Mouse (Mus musculus): ENCODE results near the gene Eci1. TPM values are rescaled to one million over a fixed set of nuclear protein-coding genes. Genes with fewer than 3 reads are reported as not detected.

Eci1 gene
- polyA plus RNA-seq, 1 experiment from 2014 or later: 157 TPM

- Histone ChIP-seq H3K4me3 (replicated peaks) (no peak overlapping the region), H3K27me3 (replicated peaks) (no peaks in the 10 kb centered on the region), H3K4me1 (no peaks in the 10 kb centered on the region), H3K36me3 (no peaks in the 10 kb centered on the region), H3K9me3 (no peaks in the 10 kb centered on the region), H3K9ac (no peak overlapping the region), H3K27ac (no peak overlapping the region), H3K4me2 (no peak overlapping the region)
- ATAC-seq (ENCODE audit: insufficient read depth, low FRiP score, low read depth): no peak
- WGBS: 55% methylated on average over 6 of the region's 6 CpGs
Measured at GRCm38 (mm10) chr17:24463374-24464133, 37.1 kb downstream of the Eci1 start.

- H3K4me2 ChIP-seq: no peak overlapping the region
- 92% methylated on average over 5 of the region's 5 CpGs for WGBS
- H3K4me3 ChIP-seq (replicated peaks): no peak overlapping the region
- H3K27ac ChIP-seq: no peak overlapping the region
- ATAC-seq (ENCODE audit: insufficient read depth, low FRiP score, low read depth): no peak
- H3K9me3 ChIP-seq: no peaks in the 10 kb centered on the region
- no peak overlapping the region for H3K9ac ChIP-seq
- H3K4me1 ChIP-seq: peaks cover 28% of the 10 kb centered on the region
- 0 out of 2 replicates have a peak, but pooled peaks cover 3% of the 10 kb centered on the region for H3K36me3 ChIP-seq
- H3K27me3 ChIP-seq (replicated peaks): no peaks in the 10 kb centered on the region
Measured at GRCm38 (mm10) chr17:24468636-24469246, 42.3 kb downstream of the Eci1 start.

DNA sequence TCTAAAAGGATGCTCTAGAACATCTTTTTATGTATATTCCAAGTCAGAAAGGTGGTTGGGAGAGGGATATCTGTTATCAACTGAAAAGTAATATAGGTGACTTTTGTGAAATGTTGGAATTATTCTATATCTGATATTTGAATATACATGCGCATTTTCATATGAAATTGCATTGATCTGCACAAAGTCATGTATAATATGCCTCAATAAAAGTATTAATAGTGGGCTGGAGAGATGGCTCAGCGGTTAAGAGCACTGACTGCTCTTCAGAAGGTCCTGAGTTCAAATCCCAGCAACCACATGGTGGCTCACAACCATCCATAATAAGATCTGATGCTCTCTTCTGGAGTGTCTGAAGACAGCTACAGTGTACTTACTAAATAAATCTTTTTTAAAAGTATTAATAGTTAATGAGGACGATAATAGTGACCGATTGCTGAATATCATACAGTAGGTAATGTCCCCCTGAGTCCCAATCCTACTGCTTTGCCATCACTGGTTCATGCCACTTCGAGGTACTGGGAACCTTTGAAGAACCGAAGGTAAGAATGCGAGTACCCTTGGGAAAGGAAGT is 43.0 kb downstream of the Eci1 start:
- peaks cover 10% of the 10 kb centered on the region; the same call in 1 of the 2 replicates for H3K36me3 ChIP-seq
- WGBS: 18% methylated on average over 7 of the region's 7 CpGs
- H3K4me2 ChIP-seq: peak overlapping the region; percentile 96
- no peaks in the 10 kb centered on the region for H3K9me3 ChIP-seq
- H3K27ac ChIP-seq: peak overlapping the region; percentile 90
- ATAC-seq (ENCODE audit: insufficient read depth, low FRiP score, low read depth): no peak
- H3K4me3 ChIP-seq (replicated peaks): peak overlapping the region; percentile 71
- no peaks in the 10 kb centered on the region for H3K27me3 ChIP-seq (replicated peaks)
- H3K4me1 ChIP-seq: peaks cover 33% of the 10 kb centered on the region
- H3K9ac ChIP-seq: peak overlapping the region; percentile 37; the same call in 1 of the 2 replicates

DNA sequence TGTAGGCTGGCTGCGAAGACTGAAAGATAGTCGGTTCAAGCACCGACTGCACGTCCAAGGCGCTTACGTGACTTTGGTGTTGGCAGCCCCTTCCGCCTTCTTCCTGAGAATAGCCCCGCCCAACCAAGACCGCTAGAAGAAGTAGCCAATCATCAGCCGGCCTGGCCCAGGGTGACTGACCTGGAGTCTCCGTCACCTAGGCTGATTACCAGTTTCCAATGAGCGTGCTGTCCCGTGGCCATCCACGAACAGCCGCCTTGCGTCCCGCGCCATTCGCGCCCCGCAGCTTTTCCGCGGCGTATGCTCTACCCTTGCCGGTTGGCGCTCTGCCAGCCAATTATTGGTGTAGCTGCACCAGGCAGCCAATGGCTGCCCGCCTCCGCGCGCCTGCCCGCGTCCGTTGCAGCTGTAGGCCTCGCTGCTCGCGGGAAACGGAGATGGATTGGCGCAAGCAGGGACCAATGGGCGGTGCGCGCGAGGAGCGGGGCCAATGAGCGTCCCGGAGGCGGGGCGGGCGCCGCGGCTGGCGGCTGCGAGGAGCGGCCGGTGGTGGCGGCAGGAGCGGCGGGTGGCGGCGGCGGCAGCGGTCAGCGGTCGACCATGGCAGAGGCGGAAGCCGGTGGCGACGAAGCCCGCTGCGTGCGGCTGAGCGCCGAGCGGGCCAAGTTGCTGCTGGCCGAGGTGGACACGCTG is 43.6 kb downstream of the Eci1 start, which contains the start of the genes E4f1 and Pgp:
Gene E4f1, minus strand, starts transcription at position 404 of the 693 bp plus-strand sequence.
Gene Pgp, plus strand, starts transcription at position 483 of the 693 bp plus-strand sequence.
- Histone ChIP-seq H3K36me3 (peaks cover 15% of the 10 kb centered on the region), H3K27me3 (replicated peaks) (no peaks in the 10 kb centered on the region), H3K4me1 (peaks cover 33% of the 10 kb centered on the region), H3K4me2 (peak within 1 kb of the TSS; percentile 96), H3K9ac (peak within 1 kb of the TSS; percentile 88), H3K9me3 (no peaks in the 10 kb centered on the region), H3K27ac (peak within 1 kb of the TSS; percentile 90), H3K4me3 (replicated peaks) (peak within 1 kb of the TSS; percentile 71)
- under 1% methylated on average over 73 of the region's 75 CpGs for WGBS
- peak; percentile 96 for ATAC-seq (ENCODE audit: insufficient read depth, low FRiP score, low read depth)

- peak overlapping the region; percentile 90 for H3K27ac ChIP-seq
- H3K36me3 ChIP-seq: peaks cover 24% of the 10 kb centered on the region
- peaks cover 33% of the 10 kb centered on the region for H3K4me1 ChIP-seq
- H3K4me2 ChIP-seq: peak overlapping the region; percentile 96
- peak; percentile 8; the same call in 1 of the 2 replicates for ATAC-seq (ENCODE audit: insufficient read depth, low FRiP score, low read depth)
- H3K9me3 ChIP-seq: no peaks in the 10 kb centered on the region
- under 1% methylated on average over 68 of the region's 68 CpGs for WGBS
- no peaks in the 10 kb centered on the region for H3K27me3 ChIP-seq (replicated peaks)
- H3K4me3 ChIP-seq (replicated peaks): peak overlapping the region; percentile 71
- peak overlapping the region; percentile 88 for H3K9ac ChIP-seq
Measured at GRCm38 (mm10) chr17:24470701-24471527, 44.5 kb downstream of the Eci1 start.

DNA sequence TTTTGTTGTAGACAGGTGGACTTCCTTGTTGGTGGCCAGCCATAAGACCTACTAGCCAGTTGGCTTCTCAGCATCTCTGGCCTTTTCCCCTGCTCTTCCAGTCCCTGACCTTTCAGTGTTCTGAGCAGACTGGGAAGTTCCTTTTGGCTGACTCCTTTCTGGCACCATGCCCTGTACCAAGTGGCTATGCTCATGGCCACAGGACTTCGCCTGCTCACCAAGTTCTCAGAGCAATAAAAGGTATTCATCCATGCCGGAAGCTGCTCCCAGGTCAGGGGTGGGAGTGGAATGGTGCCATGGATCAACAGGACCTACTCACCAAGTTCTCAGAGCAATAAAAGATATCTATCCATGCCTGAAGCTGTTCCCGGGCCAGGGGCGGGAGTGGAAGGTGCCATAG is 46.1 kb downstream of the Eci1 start:
- Histone ChIP-seq H3K9me3 (no peaks in the 10 kb centered on the region), H3K4me2 (peak overlapping the region; percentile 96), H3K4me3 (replicated peaks) (0 out of 2 replicates have a peak overlapping the region, but pooled peaks have one; percentile 3), H3K27ac (peak overlapping the region; percentile 73), H3K4me1 (peaks cover 35% of the 10 kb centered on the region), H3K9ac (no peak overlapping the region), H3K36me3 (peaks cover 34% of the 10 kb centered on the region), H3K27me3 (replicated peaks) (no peaks in the 10 kb centered on the region)
- 79% methylated on average over 4 of the region's 4 CpGs for WGBS
- no peak for ATAC-seq (ENCODE audit: insufficient read depth, low FRiP score, low read depth)

- H3K27ac ChIP-seq: peak within 1 kb of the TSS; percentile 73
- 76% methylated on average over 6 of the region's 6 CpGs for WGBS
Measured at GRCm38 (mm10) chr17:24473612-24474275, 47.3 kb downstream of the Eci1 start, which contains the start of gene Bricd5. Bricd5 (plus strand) TSS chr17:24473884.

GRCm38 (mm10) chr17:24474557-24474956 is 48.1 kb downstream of the Eci1 start:
- Histone ChIP-seq H3K27me3 (replicated peaks) (no peaks in the 10 kb centered on the region), H3K27ac (no peak overlapping the region; the same call in 1 of the 2 replicates), H3K4me3 (replicated peaks) (no peak overlapping the region), H3K9ac (no peak overlapping the region), H3K4me2 (no peak overlapping the region), H3K36me3 (peaks cover 34% of the 10 kb centered on the region), H3K9me3 (no peaks in the 10 kb centered on the region), H3K4me1 (peaks cover 44% of the 10 kb centered on the region)
- WGBS: 78% methylated on average over 5 of the region's 5 CpGs
- ATAC-seq (ENCODE audit: insufficient read depth, low FRiP score, low read depth): no peak

More at GRCm38 (mm10) chr17:24473612-24474275, 47.3 kb downstream of the Eci1 start, which contains the start of gene Bricd5:
- no peaks in the 10 kb centered on the region for H3K9me3 ChIP-seq
- no peak for ATAC-seq (ENCODE audit: insufficient read depth, low FRiP score, low read depth)
- 0 out of 2 replicates have a peak within 1 kb of the TSS, but pooled peaks have one; percentile 3 for H3K4me3 ChIP-seq (replicated peaks)
- H3K27me3 ChIP-seq (replicated peaks): no peaks in the 10 kb centered on the region
- H3K4me1 ChIP-seq: peaks cover 44% of the 10 kb centered on the region
- no peak within 1 kb of the TSS for H3K9ac ChIP-seq
- peak within 1 kb of the TSS; percentile 96 for H3K4me2 ChIP-seq
- peaks cover 34% of the 10 kb centered on the region for H3K36me3 ChIP-seq

- peaks cover 50% of the 10 kb centered on the region for H3K4me1 ChIP-seq
- no peaks in the 10 kb centered on the region for H3K9me3 ChIP-seq
- no peak overlapping the region for H3K9ac ChIP-seq
- 87% methylated on average over 6 of the region's 6 CpGs for WGBS
- no peak overlapping the region for H3K27ac ChIP-seq
- no peak overlapping the region for H3K4me2 ChIP-seq
- H3K36me3 ChIP-seq: peaks cover 34% of the 10 kb centered on the region
- no peaks in the 10 kb centered on the region for H3K27me3 ChIP-seq (replicated peaks)
- ATAC-seq (ENCODE audit: insufficient read depth, low FRiP score, low read depth): no peak
- H3K4me3 ChIP-seq (replicated peaks): no peak overlapping the region
Measured at GRCm38 (mm10) chr17:24475586-24475985, 49.1 kb downstream of the Eci1 start.

- no peak for ATAC-seq (ENCODE audit: insufficient read depth, low FRiP score, low read depth)
- H3K4me2 ChIP-seq: no peak overlapping the region
- H3K9ac ChIP-seq: no peak overlapping the region
- WGBS: 89% methylated on average over 10 of the region's 10 CpGs
- peaks cover 45% of the 10 kb centered on the region for H3K4me1 ChIP-seq
- H3K27me3 ChIP-seq (replicated peaks): no peaks in the 10 kb centered on the region
- no peaks in the 10 kb centered on the region for H3K9me3 ChIP-seq
- H3K4me3 ChIP-seq (replicated peaks): no peak overlapping the region
- H3K36me3 ChIP-seq: peaks cover 34% of the 10 kb centered on the region
- H3K27ac ChIP-seq: no peak overlapping the region
Measured at GRCm38 (mm10) chr17:24476022-24476776, 49.8 kb downstream of the Eci1 start.

All from stomach, embryonic 15.5 days (tissue).